Mouse (Mus musculus) urinary bladder, postnatal 4 days (tissue): ENCODE results near the gene Sp9.
A peak's percentile ranks its signal among the peaks of the same experiment; 100 is the strongest.

ENCODE experiments used
- DNase-seq, 2 experiments: peaks; one replicate each; pipeline ENCODE4 v3.0.0; 2021 to 2022; ENCODE audit warnings: low spot score in 2 of 2

Sp9 gene

GRCm38 (mm10) chr2:73312152-73313116, 40.7 kb downstream of the Sp9 start, which contains the start of the genes Scrn3 and Cir1:
Scrn3 (plus strand) TSS chr2:73312601.
Cir1 (minus strand) TSS chr2:73312701.
- peak; percentile 93 to 94 for DNase-seq

GRCm38 (mm10) chr2:73313117-73313501, 41.4 kb downstream of the Sp9 start:
- DNase-seq: peak in 1 of 2 experiments; percentile 26

GRCm38 (mm10) chr2:73314311-73314710, 42.6 kb downstream of the Sp9 start:
- DNase-seq: no peak

- DNase-seq: no peak
Observed at GRCm38 (mm10) chr2:73317426-73317825, 45.7 kb downstream of the Sp9 start.

GRCm38 (mm10) chr2:73319218-73319617, 47.5 kb downstream of the Sp9 start:
- DNase-seq: no peak

- no peak for DNase-seq
Observed at GRCm38 (mm10) chr2:73322991-73323390, 51.3 kb downstream of the Sp9 start.

- DNase-seq: no peak
Observed at GRCm38 (mm10) chr2:73325871-73326270, 54.1 kb downstream of the Sp9 start.
